Mouse (Mus musculus) limb, embryonic 14.5 days (tissue): ENCODE results near the gene Nxpe3. TPM values are rescaled to one million over a fixed set of nuclear protein-coding genes. Genes with fewer than 3 reads are reported as not detected.

ENCODE experiments used
- ATAC-seq: fragments of 200-750 bp; cut with Nextera tagmentation; 2 replicates; pipeline ENCODE4 v1.8.0; 2017; ENCODE audit warnings: low read depth, moderate number of reproducible peaks, moderate TSS enrichment; ENCODE audit not compliant: low FRiP score
- DNase-seq: peaks from one replicate; pipeline ENCODE4 v3.0.0-alpha.2; 2015; ENCODE audit warnings: low spot score
- H3K27ac ChIP-seq: fragments of 300-500 bp; sonication (generic); replicated peaks from 2 replicates; pipeline ENCODE4 v1.5.1; 2014; ENCODE audit warnings: low read depth, mild to moderate bottlenecking, low read length, moderate library complexity, mixed read lengths
- H3K27me3 ChIP-seq: fragments of 300-500 bp; sonication (generic); 2 replicates; pipeline ENCODE4 v1.6.1; 2014; ENCODE audit warnings: low read length, mixed read lengths; ENCODE audit not compliant: control insufficient read depth, insufficient read depth
- H3K36me3 ChIP-seq: fragments of 300-500 bp; sonication (generic); 2 replicates; pipeline ENCODE4 v1.6.1; 2014; ENCODE audit warnings: mild to moderate bottlenecking, low read length, moderate library complexity, mixed read lengths; ENCODE audit not compliant: control insufficient read depth, insufficient read depth
- H3K4me1 ChIP-seq: fragments of 300-500 bp; sonication (generic); 2 replicates; pipeline ENCODE4 v1.6.1; 2014; ENCODE audit warnings: antibody characterized with exemption, low read length, mixed read lengths; ENCODE audit not compliant: control insufficient read depth, insufficient read depth
- H3K4me2 ChIP-seq: fragments of 300-500 bp; sonication (generic); replicated peaks from 2 replicates; pipeline ENCODE4 v1.6.1; 2014; ENCODE audit warnings: low read depth, mild to moderate bottlenecking, low read length, moderate library complexity; ENCODE audit not compliant: severe bottlenecking
- H3K4me3 ChIP-seq: fragments of 300-500 bp; sonication (generic); replicated peaks from 2 replicates; pipeline ENCODE4 v1.5.1; 2014; ENCODE audit warnings: low read length
- H3K9ac ChIP-seq: fragments of 300-500 bp; sonication (generic); 2 replicates; pipeline ENCODE4 v1.6.1; 2014; ENCODE audit warnings: mild to moderate bottlenecking, low read depth, low read length, moderate library complexity; ENCODE audit not compliant: severe bottlenecking
- H3K9me3 ChIP-seq: fragments of 300-500 bp; sonication (generic); 2 replicates; pipeline ENCODE4 v1.6.1; 2016; ENCODE audit warnings: low read length; ENCODE audit not compliant: control insufficient read depth
- POLR2A ChIP-seq: fragments of 200-500 bp; IDR thresholded peaks from 2 replicates; pipeline ENCODE4 v1.8.0; 2012; ENCODE audit warnings: inconsistent platforms, mild to moderate bottlenecking, moderate library complexity, borderline replicate concordance; ENCODE audit not compliant: insufficient read depth, insufficient read length; ENCODE audit errors: extremely low read depth
- WGBS: fragments of 180-500 bp; shearing (Covaris S2); extraction: QIAGEN DNeasy Blood & Tissue Kit; methylation state at CpG from one replicate; pipeline ENCODE4 v1.1.7; 2014; 5-methylcytosine and 5-hydroxymethylcytosine counted together
- polyA plus RNA-seq, 2 experiments: library from polyadenylated mRNA; depleted of rRNA in 1 of 2; stranded (reverse) in 1 of 2; unstranded in 1 of 2; fragments of >200 nt; fragmentation: Nextera tagmentation in 1 of 2; extraction: Ambion mirVana in 1 of 2; gene quantifications; 2 replicates each; pipeline versions ENCODE4 v1.2.1 to v1.2.3; 2012 to 2014

Gene Nxpe3
- polyA plus RNA-seq, 2 experiments, result 0.55 to 1.2 TPM

DNA sequence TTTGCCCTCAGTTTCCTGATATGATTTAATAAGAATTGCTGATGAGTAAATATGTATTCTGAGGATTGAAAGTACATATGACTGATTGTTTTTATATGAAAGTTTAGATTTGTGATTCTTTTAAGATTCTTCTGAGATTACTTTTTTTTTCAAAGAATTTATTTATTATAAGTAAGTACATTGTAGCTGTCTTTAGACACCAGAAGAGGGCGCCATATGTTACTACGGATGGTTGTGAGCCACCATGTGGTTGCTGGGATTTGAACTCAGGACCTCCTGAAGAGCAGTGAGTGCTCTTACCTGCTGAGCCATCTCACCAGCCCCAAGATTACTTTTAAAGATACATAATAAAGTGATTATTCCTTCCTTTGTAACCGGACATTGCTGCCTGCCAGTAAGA, 5.6 kb downstream of the Nxpe3 start:
- Histone ChIP-seq H3K4me2 (no peak overlapping the region), H3K27me3 (no peaks in the 10 kb centered on the region), H3K9me3 (no peaks in the 10 kb centered on the region), H3K27ac (no peak overlapping the region), H3K9ac (no peak overlapping the region), H3K4me3 (no peak overlapping the region), H3K4me1 (peaks cover under 1% of the 10 kb centered on the region; the same call in 1 of the 2 replicates), H3K36me3 (no peaks in the 10 kb centered on the region)
- ATAC-seq, result no peak
- no peak for TF ChIP-seq POLR2A
- DNase-seq, result no peak
- WGBS, result 86% methylated on average over 3 of the region's 3 CpGs

DNA sequence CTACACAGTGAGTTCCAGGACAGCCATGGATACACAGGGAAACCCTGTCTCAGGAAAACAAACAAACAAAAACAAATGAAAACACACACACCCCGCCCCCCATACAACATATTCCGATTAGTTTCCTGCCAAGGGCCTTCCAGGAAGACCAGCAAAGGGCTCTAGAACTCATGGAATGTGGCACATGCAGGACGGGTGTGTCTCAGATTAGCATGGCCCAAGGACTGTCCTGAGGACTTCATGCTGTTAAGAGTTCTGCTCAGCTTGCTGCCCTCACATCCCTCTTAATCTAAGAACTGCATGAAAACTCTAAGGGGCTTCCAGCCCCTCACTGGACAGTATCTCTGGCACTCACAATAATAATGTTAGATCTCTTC, 6.5 kb downstream of the Nxpe3 start:
- H3K27me3 ChIP-seq, result no peaks in the 10 kb centered on the region
- 92% methylated on average over 3 of the region's 3 CpGs for WGBS
- H3K36me3 ChIP-seq, result no peaks in the 10 kb centered on the region
- no peak overlapping the region for H3K9ac ChIP-seq
- H3K9me3 ChIP-seq, result no peaks in the 10 kb centered on the region
- no peaks in the 10 kb centered on the region for H3K4me1 ChIP-seq
- no peak for TF ChIP-seq POLR2A
- DNase-seq (no peak), ATAC-seq (no peak)
- no peak overlapping the region for H3K4me2 ChIP-seq
- H3K4me3 ChIP-seq, result no peak overlapping the region
- no peak overlapping the region for H3K27ac ChIP-seq

DNA sequence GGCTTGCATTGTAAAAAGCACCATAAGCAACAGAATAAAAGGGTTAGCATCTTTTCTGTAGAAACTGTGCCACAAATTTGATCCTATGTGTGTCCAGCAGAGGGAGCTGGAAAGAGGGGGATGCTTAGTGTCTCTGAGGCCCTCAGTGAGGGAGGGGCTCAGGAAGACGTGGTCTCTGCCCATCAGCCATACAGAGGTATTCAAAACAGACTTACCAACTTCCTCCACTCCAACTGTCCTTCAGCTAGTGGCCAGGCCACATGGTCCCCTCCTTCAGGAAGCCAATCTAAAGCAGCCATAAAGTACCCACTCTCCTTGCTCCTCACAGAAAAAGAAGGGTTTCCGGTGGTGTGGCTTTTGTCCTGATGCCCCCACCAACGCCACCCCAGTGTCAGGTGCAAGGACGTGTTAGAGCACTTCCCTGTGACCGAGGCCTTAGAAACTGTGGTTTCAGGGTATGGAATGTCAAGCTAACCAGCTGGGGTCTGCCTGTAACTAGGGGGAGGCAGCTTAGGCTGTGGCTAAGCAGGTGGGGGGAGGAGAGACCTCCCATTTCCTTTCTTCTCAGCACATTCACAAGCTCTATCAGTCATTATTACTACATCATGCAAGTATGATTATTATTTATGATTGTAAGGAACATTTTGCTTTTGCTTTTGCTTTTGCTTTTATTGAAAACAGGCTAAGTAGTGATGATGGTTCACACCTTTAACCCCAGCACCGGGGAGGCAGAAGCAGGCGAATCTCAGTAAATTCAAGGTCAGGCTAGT, 7.1 kb downstream of the Nxpe3 start:
- Histone ChIP-seq H3K9me3 (no peaks in the 10 kb centered on the region), H3K27ac (no peak overlapping the region), H3K27me3 (no peaks in the 10 kb centered on the region), H3K9ac (no peak overlapping the region), H3K4me2 (no peak overlapping the region), H3K4me1 (no peaks in the 10 kb centered on the region), H3K36me3 (no peaks in the 10 kb centered on the region), H3K4me3 (no peak overlapping the region)
- no peak for ATAC-seq
- TF ChIP-seq POLR2A, result no peak
- no peak for DNase-seq
- WGBS, result 60% methylated on average over 7 of the region's 7 CpGs

DNA sequence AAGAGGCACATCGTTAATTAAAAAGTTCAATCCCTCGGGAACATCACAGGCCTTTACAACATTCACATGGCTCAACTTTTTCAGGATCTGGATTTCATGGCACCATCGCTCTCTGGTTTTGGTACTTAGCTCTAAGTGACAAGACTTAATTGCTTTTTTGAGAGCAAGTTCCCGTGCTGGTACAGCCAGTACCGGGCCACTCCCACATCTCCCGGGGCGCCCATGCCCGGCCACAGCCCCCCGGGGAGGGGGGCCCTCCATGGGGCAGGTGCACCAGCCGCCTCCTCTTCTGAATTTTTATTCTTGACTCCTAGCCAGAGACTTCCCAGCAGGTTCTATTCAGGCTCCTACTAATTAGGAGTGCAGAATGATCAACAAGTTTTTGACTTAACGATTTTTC, 10.8 kb downstream of the Nxpe3 start:
- Histone ChIP-seq H3K9me3 (no peaks in the 10 kb centered on the region), H3K27ac (no peak overlapping the region), H3K4me3 (no peak overlapping the region), H3K9ac (no peak overlapping the region), H3K4me1 (no peaks in the 10 kb centered on the region), H3K4me2 (no peak overlapping the region), H3K27me3 (no peaks in the 10 kb centered on the region), H3K36me3 (no peaks in the 10 kb centered on the region)
- no peak for ATAC-seq
- WGBS, result 76% methylated on average over 11 of the region's 11 CpGs
- no peak for DNase-seq
- no peak for TF ChIP-seq POLR2A

DNA sequence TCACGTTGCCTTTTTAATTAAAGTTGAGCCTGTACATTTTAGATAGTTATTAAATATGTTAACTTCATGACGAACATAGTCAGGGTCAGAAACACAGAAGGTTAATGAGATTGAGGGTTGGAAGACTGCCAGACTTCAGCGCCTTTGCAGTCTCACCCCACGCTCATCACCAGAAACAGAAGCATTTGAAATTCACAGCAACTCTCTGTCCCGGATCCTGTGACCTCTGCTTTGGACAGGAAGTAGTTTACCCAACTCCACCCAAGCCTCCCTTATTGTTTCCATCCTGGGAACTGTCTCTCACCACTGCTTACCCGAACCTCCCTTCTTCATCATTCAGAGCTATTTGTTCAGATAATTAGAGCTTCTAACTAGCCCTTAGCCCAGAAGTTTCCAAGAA, 19.1 kb downstream of the Nxpe3 start:
- no peaks in the 10 kb centered on the region for H3K27me3 ChIP-seq
- no peak overlapping the region for H3K27ac ChIP-seq
- DNase-seq (no peak), ATAC-seq (no peak)
- H3K36me3 ChIP-seq, result no peaks in the 10 kb centered on the region
- no peak overlapping the region for H3K4me3 ChIP-seq
- 60% methylated on average over 6 of the region's 6 CpGs for WGBS
- H3K9ac ChIP-seq, result no peak overlapping the region
- no peaks in the 10 kb centered on the region for H3K4me1 ChIP-seq
- TF ChIP-seq POLR2A, result no peak
- H3K9me3 ChIP-seq, result no peaks in the 10 kb centered on the region
- H3K4me2 ChIP-seq, result no peak overlapping the region
